11 mouse cellular contexts compared by ENCODE assay signal in the genomic region with DNA sequence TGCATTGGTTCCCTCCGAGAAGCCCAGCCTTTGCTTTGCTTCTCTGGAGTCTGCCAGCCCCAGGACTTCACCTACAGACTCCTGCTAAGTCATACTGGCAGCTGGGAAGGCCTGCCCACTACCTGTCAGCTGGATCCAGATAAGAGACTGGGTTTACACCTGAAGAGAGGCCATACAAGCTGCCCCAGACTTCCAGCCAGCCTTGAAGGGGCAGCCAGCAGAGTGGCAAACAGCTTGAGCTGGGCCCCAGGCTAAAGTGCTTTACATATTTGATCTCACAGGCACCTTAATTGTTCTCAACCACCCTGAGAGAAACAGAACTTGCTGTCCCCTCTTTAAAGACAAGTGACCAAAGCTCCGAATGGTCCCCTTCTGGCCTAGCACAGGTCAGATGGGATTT. TPM values are rescaled to one million over a fixed set of nuclear protein-coding genes. Genes with fewer than 3 reads are reported as not detected.
DNase-seq lines count a peak whose midpoint lies in the region; ATAC-seq and TF ChIP-seq lines count a peak whose summit lies in the region.
"Had no signal": no experiment of that assay in that cellular context is flagged by ENCODE, and none has a peak within 500 bp of the region (broad histone marks: within the 10 kb centered on the region; RNA-seq: fewer than 3 reads in every experiment).

No protein-coding gene starts in this region.

- H3K27ac ChIP-seq in heart, embryonic 15.5 days, result no peak overlapping the region
- H3K27ac ChIP-seq in ES-Bruce4 (ENCODE audit: insufficient read depth, low read length), result peak overlapping the region; percentile 77
- H3K27ac ChIP-seq in intestine, postnatal 0 days (ENCODE audit: low read depth, low read length), result peak overlapping the region; percentile 57
- peak overlapping the region; percentile 54 for H3K27ac ChIP-seq in lung, postnatal 0 days (ENCODE audit: low read length)
- H3K27ac ChIP-seq: heart, adult 2 months had no signal

- H3K36me3 ChIP-seq in heart, embryonic 15.5 days, result no peaks in the 10 kb centered on the region
- H3K36me3 ChIP-seq in ES-Bruce4 (ENCODE audit: control insufficient read depth, insufficient read depth, low read length, poor library complexity, severe bottlenecking), result peaks cover 7% of the 10 kb centered on the region; the same call in 1 of the 2 replicates
- no peaks in the 10 kb centered on the region for H3K36me3 ChIP-seq in intestine, postnatal 0 days (ENCODE audit: control insufficient read depth, insufficient read depth)
- no peaks in the 10 kb centered on the region for H3K36me3 ChIP-seq in lung, postnatal 0 days (ENCODE audit: insufficient read depth, low read length)

- TF ChIP-seq CTCF in ES-Bruce4 (IDR thresholded peaks at IDR 0.05; ENCODE audit: low read depth, low read length), result no peak
- no peak for TF ChIP-seq CTCF in intestine, postnatal 0 days (IDR thresholded peaks at IDR 0.05; ENCODE audit: low read depth)
- TF ChIP-seq CTCF in lung, postnatal 0 days (IDR thresholded peaks at IDR 0.05), result no peak

- H3K9ac ChIP-seq in heart, embryonic 15.5 days, result 0 out of 2 replicates have a peak overlapping the region, but pooled peaks have one; percentile 14
- peak overlapping the region; percentile 97 for H3K9ac ChIP-seq in ES-Bruce4 (ENCODE audit: low read depth, poor library complexity, severe bottlenecking)
- no peak overlapping the region for H3K9ac ChIP-seq in intestine, postnatal 0 days (ENCODE audit: low read depth, low read length)
- 0 out of 2 replicates have a peak overlapping the region, but pooled peaks have one; percentile 26 for H3K9ac ChIP-seq in lung, postnatal 0 days (replicated peaks; ENCODE audit: low read depth)

- no peak overlapping the region for H3K4me3 ChIP-seq in heart, embryonic 15.5 days
- H3K4me3 ChIP-seq in ES-Bruce4 (ENCODE audit: low read depth, low read length), result peak overlapping the region; percentile 55
- no peak overlapping the region for H3K4me3 ChIP-seq in intestine, postnatal 0 days (ENCODE audit: low read depth, low read length)
- H3K4me3 ChIP-seq in lung, postnatal 0 days (ENCODE audit: low read depth, low read length), result no peak overlapping the region
- H3K4me3 ChIP-seq: heart, adult 2 months had no signal

- TF ChIP-seq EP300 in ES-Bruce4 (IDR thresholded peaks at IDR 0.05; ENCODE audit: insufficient read depth, low read depth, low read length), result no peak
- TF ChIP-seq EP300 in lung, postnatal 0 days (IDR thresholded peaks at IDR 0.05), result 0 out of 2 replicates have a peak, but pooled peaks have one; percentile 29

- no peak for TF ChIP-seq POLR2A in ES-Bruce4 (IDR thresholded peaks at IDR 0.05; ENCODE audit: insufficient read depth, low read length)

- DNase-seq in heart, postnatal 4 days, result no peak
- peak; percentile 61 for DNase-seq in lung, postnatal 0 days (ENCODE audit: low spot score)
- no peak for DNase-seq in retina, postnatal 1 day
- DNase-seq in gastrocnemius, postnatal 10 days, result no peak
- no peak for DNase-seq in c-Kit-positive CD71-positive TER-119-positive erythroid progenitor cells, embryonic 14.5 days (ENCODE audit: low spot score)
- DNase-seq: cerebellum, postnatal 10 days; heart, adult 2 months; thymus, postnatal 25 days had no signal

- peaks cover 24% of the 10 kb centered on the region for H3K4me1 ChIP-seq in heart, embryonic 15.5 days (replicated peaks)
- peaks cover 6% of the 10 kb centered on the region for H3K4me1 ChIP-seq in ES-Bruce4 (ENCODE audit: control insufficient read depth, insufficient read depth, low read length)
- H3K4me1 ChIP-seq in intestine, postnatal 0 days (replicated peaks; ENCODE audit: control insufficient read depth, insufficient read depth, low read length), result 0 out of 2 replicates have a peak, but pooled peaks cover 4% of the 10 kb centered on the region
- H3K4me1 ChIP-seq in lung, postnatal 0 days (ENCODE audit: insufficient read depth, low read depth, low read length), result peaks cover 6% of the 10 kb centered on the region

- H3K9me3 ChIP-seq in heart, embryonic 15.5 days (replicated peaks), result no peaks in the 10 kb centered on the region
- H3K9me3 ChIP-seq in ES-Bruce4 (replicated peaks; ENCODE audit: control insufficient read depth, insufficient read depth, low read length, poor library complexity, severe bottlenecking), result no peaks in the 10 kb centered on the region
- no peaks in the 10 kb centered on the region for H3K9me3 ChIP-seq in intestine, postnatal 0 days (ENCODE audit: control insufficient read depth)
- no peaks in the 10 kb centered on the region for H3K9me3 ChIP-seq in lung, postnatal 0 days (ENCODE audit: low read length)

- H3K27me3 ChIP-seq in heart, embryonic 15.5 days, result no peaks in the 10 kb centered on the region
- no peaks in the 10 kb centered on the region for H3K27me3 ChIP-seq in ES-Bruce4 (ENCODE audit: control insufficient read depth, insufficient read depth, low read length, poor library complexity, severe bottlenecking)
- H3K27me3 ChIP-seq in intestine, postnatal 0 days (replicated peaks; ENCODE audit: control insufficient read depth, insufficient read depth, low read length), result no peaks in the 10 kb centered on the region
- no peaks in the 10 kb centered on the region for H3K27me3 ChIP-seq in lung, postnatal 0 days (replicated peaks; ENCODE audit: insufficient read depth, low read length)

- 46% methylated on average over 2 of the region's 2 CpGs for WGBS in heart, embryonic 15.5 days
- WGBS in intestine, postnatal 0 days, result 45% methylated on average over 2 of the region's 2 CpGs
- 47% methylated on average over 2 of the region's 2 CpGs for WGBS in lung, postnatal 0 days

- peak overlapping the region; percentile 21 for H3K4me2 ChIP-seq in heart, embryonic 15.5 days
- H3K4me2 ChIP-seq in intestine, postnatal 0 days (replicated peaks; ENCODE audit: low read depth), result peak overlapping the region; percentile 41; the same call in 1 of the 2 replicates
- no peak overlapping the region for H3K4me2 ChIP-seq in lung, postnatal 0 days (replicated peaks; ENCODE audit: low read depth, low read length)

- no peak for ATAC-seq in heart, embryonic 15.5 days (replicated peaks; ENCODE audit: insufficient number of reproducible peaks, insufficient read depth, low FRiP score, low read depth)
- no peak for ATAC-seq in intestine, postnatal 0 days
- peak; percentile 10 for ATAC-seq in lung, postnatal 0 days

RNA-seq across cellular contexts. Expression of gene Sesn2, which starts 3.1 kb away (rescaled TPM):
- 5.1 and 7.6 TPM in 2 replicates for polyA plus RNA-seq in heart, embryonic 15.5 days (2015; fragmentation: Nextera tagmentation; extraction: Ambion mirVana)
- total RNA-seq in heart, postnatal 4 days (2021), result 1 to 10 TPM; 3.9 to 4.2 TPM
- polyA plus RNA-seq in ES-Bruce4 (2011; ENCODE audit: insufficient read depth, insufficient read length, low read depth, missing spikeins), result 41.6 TPM in 2 replicates
- 17.2 and 18.0 TPM in 2 replicates for polyA plus RNA-seq in intestine, postnatal 0 days (2015; fragmentation: Nextera tagmentation; extraction: Ambion mirVana)
- 11.6 and 16.0 TPM in 2 replicates for polyA plus RNA-seq in lung, postnatal 0 days (2015; fragmentation: Nextera tagmentation; extraction: Ambion mirVana)
- 1 to 10 TPM; 2.2 to 2.6 TPM for total RNA-seq in gastrocnemius, postnatal 10 days (2021)

RNA-seq across cellular contexts. Expression of gene Atpif1, which starts 26.2 kb away (rescaled TPM):
- polyA plus RNA-seq in heart, embryonic 15.5 days (2015; fragmentation: Nextera tagmentation; extraction: Ambion mirVana), result 1,171 and 1,479 TPM in 2 replicates
- total RNA-seq in heart, postnatal 4 days (2021), result 100 to 1,000 TPM; 626 to 671 TPM
- polyA plus RNA-seq in ES-Bruce4 (2011; ENCODE audit: insufficient read depth, insufficient read length, low read depth, missing spikeins), result 461 and 512 TPM in 2 replicates
- polyA plus RNA-seq in intestine, postnatal 0 days (2015; fragmentation: Nextera tagmentation; extraction: Ambion mirVana), result 1,746 and 1,835 TPM in 2 replicates
- polyA plus RNA-seq in lung, postnatal 0 days (2015; fragmentation: Nextera tagmentation; extraction: Ambion mirVana), result 700 and 732 TPM in 2 replicates
- 100 to 1,000 TPM; 115 to 139 TPM for total RNA-seq in gastrocnemius, postnatal 10 days (2021)

RNA-seq across cellular contexts. Expression of gene Dnajc8, which starts 28.1 kb away (rescaled TPM):
- polyA plus RNA-seq in heart, embryonic 15.5 days (2015; fragmentation: Nextera tagmentation; extraction: Ambion mirVana), result 97.5 and 106 TPM in 2 replicates
- 10 to 100 TPM; 77.0 to 79.0 TPM for total RNA-seq in heart, postnatal 4 days (2021)
- 340 and 348 TPM in 2 replicates for polyA plus RNA-seq in ES-Bruce4 (2011; ENCODE audit: insufficient read depth, insufficient read length, low read depth, missing spikeins)
- polyA plus RNA-seq in intestine, postnatal 0 days (2015; fragmentation: Nextera tagmentation; extraction: Ambion mirVana), result 119 and 120 TPM in 2 replicates
- polyA plus RNA-seq in lung, postnatal 0 days (2015; fragmentation: Nextera tagmentation; extraction: Ambion mirVana), result 157 and 182 TPM in 2 replicates
- 10 to 100 TPM; 70.0 to 74.9 TPM for total RNA-seq in gastrocnemius, postnatal 10 days (2021)

RNA-seq across cellular contexts. Expression of gene Med18, which starts 43.5 kb away (rescaled TPM):
- polyA plus RNA-seq in heart, embryonic 15.5 days (2015; fragmentation: Nextera tagmentation; extraction: Ambion mirVana), result 12.5 and 13.8 TPM in 2 replicates
- total RNA-seq in heart, postnatal 4 days (2021), result 10 to 100 TPM; 10.3 to 11.0 TPM
- 22.5 and 24.4 TPM in 2 replicates for polyA plus RNA-seq in ES-Bruce4 (2011; ENCODE audit: insufficient read depth, insufficient read length, low read depth, missing spikeins)
- 8.8 and 9.5 TPM in 2 replicates for polyA plus RNA-seq in intestine, postnatal 0 days (2015; fragmentation: Nextera tagmentation; extraction: Ambion mirVana)
- polyA plus RNA-seq in lung, postnatal 0 days (2015; fragmentation: Nextera tagmentation; extraction: Ambion mirVana), result 10.4 and 11.3 TPM in 2 replicates
- total RNA-seq in gastrocnemius, postnatal 10 days (2021), result 1 to 10 TPM; 5.1 to 6.5 TPM

RNA-seq across cellular contexts. Expression of gene Ptafr, which starts 56.7 kb away (rescaled TPM):
- 0.77 and 0.95 TPM in 2 replicates for polyA plus RNA-seq in heart, embryonic 15.5 days (2015; fragmentation: Nextera tagmentation; extraction: Ambion mirVana)
- total RNA-seq in heart, postnatal 4 days (2021), result 1 to 10 TPM in 1 of 2 experiments, under 1 TPM in 1; 0.86 to 1.3 TPM
- 0.22 and 0.30 TPM in 2 replicates for polyA plus RNA-seq in ES-Bruce4 (2011; ENCODE audit: insufficient read depth, insufficient read length, low read depth, missing spikeins)
- 4.7 and 5.2 TPM in 2 replicates for polyA plus RNA-seq in intestine, postnatal 0 days (2015; fragmentation: Nextera tagmentation; extraction: Ambion mirVana)
- 2.1 and 2.5 TPM in 2 replicates for polyA plus RNA-seq in lung, postnatal 0 days (2015; fragmentation: Nextera tagmentation; extraction: Ambion mirVana)
- 1 to 10 TPM; 2.0 to 2.8 TPM for total RNA-seq in gastrocnemius, postnatal 10 days (2021)
